Mouse (Mus musculus): ENCODE data around the gene Serpina3a. TPM values are rescaled to one million over a fixed set of nuclear protein-coding genes. Genes with fewer than 3 reads are reported as not detected.

The Serpina3a gene
- polyA plus RNA-seq, 1 experiment, result not detected

DNA sequence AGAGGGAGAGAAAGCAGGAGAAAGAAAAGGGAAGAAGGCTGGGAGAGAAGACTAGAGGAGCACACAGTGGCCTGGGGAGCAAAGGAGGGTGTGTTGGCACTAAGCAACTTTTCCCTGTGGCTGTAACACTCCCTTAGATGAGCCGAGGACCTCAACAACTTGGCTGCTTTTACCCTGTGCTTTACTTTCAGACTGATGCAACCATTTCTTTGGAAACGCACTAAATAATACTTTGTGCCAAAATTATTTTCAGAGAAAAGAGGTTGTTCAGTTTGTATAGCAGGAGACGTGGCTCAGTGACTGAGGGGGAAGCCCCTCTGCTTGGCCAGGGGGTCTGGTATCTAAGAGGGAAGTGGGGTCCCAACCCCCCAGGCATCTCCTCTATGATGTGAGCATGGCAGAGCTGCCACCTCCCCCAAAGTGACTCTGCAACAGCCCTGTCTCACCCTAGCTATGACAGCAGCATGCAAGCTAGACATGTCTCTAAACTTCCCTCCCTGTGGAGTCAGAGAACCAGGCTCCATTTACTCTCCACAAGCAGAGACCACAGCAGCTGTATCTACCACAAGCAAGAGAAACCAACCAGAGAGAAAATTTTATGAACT, 40.6 kb downstream of the Serpina3a start:
- DNase-seq, result no peak
- WGBS, result 73% methylated on average over 3 of the region's 3 CpGs
- no peaks in the 10 kb centered on the region for H3K4me1 ChIP-seq (replicated peaks; ENCODE audit: control insufficient read depth, insufficient read depth, low read length)
- no peaks in the 10 kb centered on the region for H3K36me3 ChIP-seq (ENCODE audit: control insufficient read depth, insufficient read depth, low read length)
- no peak overlapping the region for H3K4me3 ChIP-seq (ENCODE audit: control insufficient read depth, insufficient read depth, low read length)
- no peaks in the 10 kb centered on the region for H3K27me3 ChIP-seq (ENCODE audit: control insufficient read depth, insufficient read depth, low read length)
- no peak overlapping the region for H3K27ac ChIP-seq (ENCODE audit: control insufficient read depth, insufficient read depth, low read length)
- TF ChIP-seq CTCF (IDR thresholded peaks at IDR 0.05; ENCODE audit: borderline replicate concordance, control insufficient read depth, extremely low read depth, insufficient read depth, low read length, poor library complexity) (no peak), POLR2A (IDR thresholded peaks at IDR 0.05; ENCODE audit: control insufficient read depth, extremely low read depth, insufficient read depth, low read length, poor library complexity) (no peak)

DNA sequence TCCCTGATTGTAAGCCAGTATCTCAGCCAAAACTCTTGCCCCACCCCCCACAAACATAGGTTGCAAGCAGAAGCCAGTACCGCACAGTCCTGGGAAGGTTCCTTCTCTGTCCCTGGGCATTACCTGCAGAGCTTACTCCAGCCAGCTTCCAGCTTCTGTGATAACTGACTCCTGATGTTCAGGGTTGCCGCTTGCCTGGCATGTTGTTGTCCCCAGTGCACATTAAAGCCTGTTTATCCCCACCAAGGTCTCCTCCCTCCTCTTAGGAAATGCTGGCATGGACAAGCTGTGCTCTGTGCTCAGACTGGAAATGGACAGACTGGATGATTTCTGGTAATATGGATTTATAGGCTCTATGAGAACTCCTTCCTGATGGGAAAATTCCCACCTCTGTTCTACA, 41.1 kb downstream of the Serpina3a start, which contains the start of gene Serpina3c:
TSS of gene Serpina3c (minus strand) at position 215 of the 400 bp plus-strand sequence.
- Histone ChIP-seq H3K4me3 (ENCODE audit: control insufficient read depth, insufficient read depth, low read length) (no peak within 1 kb of the TSS), H3K4me1 (replicated peaks; ENCODE audit: control insufficient read depth, insufficient read depth, low read length) (no peaks in the 10 kb centered on the region), H3K27me3 (ENCODE audit: control insufficient read depth, insufficient read depth, low read length) (no peaks in the 10 kb centered on the region), H3K36me3 (ENCODE audit: control insufficient read depth, insufficient read depth, low read length) (no peaks in the 10 kb centered on the region), H3K27ac (ENCODE audit: control insufficient read depth, insufficient read depth, low read length) (no peak within 1 kb of the TSS)
- no peak for DNase-seq
- TF ChIP-seq CTCF (IDR thresholded peaks at IDR 0.05; ENCODE audit: borderline replicate concordance, control insufficient read depth, extremely low read depth, insufficient read depth, low read length, poor library complexity) (no peak), POLR2A (IDR thresholded peaks at IDR 0.05; ENCODE audit: control insufficient read depth, extremely low read depth, insufficient read depth, low read length, poor library complexity) (no peak)
- 80% methylated on average over 2 of the region's 2 CpGs for WGBS

Other genes starting within 250 kb of the Serpina3a start
- 1.1 and 10.4 TPM in 2 replicates for gene Serpina1a, start 249.2 kb upstream of the Serpina3a start, polyA plus RNA-seq (2012; rRNA removed)
- gene Serpina1c, start 207.8 kb upstream of the Serpina3a start, polyA plus RNA-seq (2012; rRNA removed), result 0.13 and 15.1 TPM in 2 replicates
- 0.09 and 2.0 TPM in 2 replicates for gene Serpina1e, start 153.7 kb upstream of the Serpina3a start, polyA plus RNA-seq (2012; rRNA removed)
- 0.84 TPM in 2 replicates for gene Serpina11, start 122.8 kb upstream of the Serpina3a start, polyA plus RNA-seq (2012; rRNA removed)
- 0.39 and 0.78 TPM in 2 replicates for gene Serpina9, start 99.0 kb upstream of the Serpina3a start, polyA plus RNA-seq (2012; rRNA removed)
- gene Serpina12, start 68.3 kb upstream of the Serpina3a start, polyA plus RNA-seq (2012; rRNA removed), result 0.15 TPM in 2 replicates
- 0.05 TPM in 1 of 2 replicates, not detected in the other for gene Serpina5, start 11.6 kb upstream of the Serpina3a start, polyA plus RNA-seq (2012; rRNA removed)
- 0.09 and 0.19 TPM in 2 replicates for gene Serpina3b, start 15.3 kb downstream of the Serpina3a start, polyA plus RNA-seq (2012; rRNA removed)
- 0.91 and 1.7 TPM in 2 replicates for gene Serpina3c, start 41.1 kb downstream of the Serpina3a start, polyA plus RNA-seq (2012; rRNA removed)
- gene Serpina3f, start 101.8 kb downstream of the Serpina3a start, polyA plus RNA-seq (2012; rRNA removed), result 1.0 and 1.6 TPM in 2 replicates
- 41.7 and 54.4 TPM in 2 replicates for gene Serpina3g, start 123.5 kb downstream of the Serpina3a start, polyA plus RNA-seq (2012; rRNA removed)
- 5.4 and 8.8 TPM in 2 replicates for gene Serpina3i, start 150.4 kb downstream of the Serpina3a start, polyA plus RNA-seq (2012; rRNA removed)
- 1.4 and 2.0 TPM in 2 replicates for gene Serpina3j, start 201.8 kb downstream of the Serpina3a start, polyA plus RNA-seq (2012; rRNA removed)
- 0.15 and 4.5 TPM in 2 replicates for gene Serpina3k, start 225.8 kb downstream of the Serpina3a start, polyA plus RNA-seq (2012; rRNA removed)
- 0.18 and 0.50 TPM in 2 replicates for gene Serpina3m, start 225.8 kb downstream of the Serpina3a start, polyA plus RNA-seq (2012; rRNA removed)